Mouse (Mus musculus): ENCODE results near the gene Vmn2r43.
"Not testable (repeated sequence)": the region's sequence is repeated elsewhere in the genome, so short reads cannot be mapped to it uniquely, and the experiment has no call there.

Gene Vmn2r43

GRCm38 (mm10) chr7:8260499-8260898, at the start of gene Vmn2r43:
Gene Vmn2r43 (minus strand): TSS chr7:8260599.
- DNase-seq = not testable (repeated sequence)

- DNase-seq = not testable (repeated sequence)
These were observed 60.2 kb downstream of the Vmn2r43 start, which contains the start of gene Vmn2r42 for GRCm38 (mm10) chr7:8200220-8200619. Gene Vmn2r42 (minus strand): TSS chr7:8200320.

Data from thymus, adult 18-20 months (tissue).